Mouse (Mus musculus): ENCODE measurements at regions not wholly inside any gene's neighbourhood (a gene's known extent, or its start where the extent isn't known, plus 50 kb on each side); places are given as distances from the start of the nearest gene placed in this dataset.
"Not testable (repeated sequence)": the region's sequence is repeated elsewhere in the genome, so short reads cannot be mapped to it uniquely, and the experiment has no call there.

DNA sequence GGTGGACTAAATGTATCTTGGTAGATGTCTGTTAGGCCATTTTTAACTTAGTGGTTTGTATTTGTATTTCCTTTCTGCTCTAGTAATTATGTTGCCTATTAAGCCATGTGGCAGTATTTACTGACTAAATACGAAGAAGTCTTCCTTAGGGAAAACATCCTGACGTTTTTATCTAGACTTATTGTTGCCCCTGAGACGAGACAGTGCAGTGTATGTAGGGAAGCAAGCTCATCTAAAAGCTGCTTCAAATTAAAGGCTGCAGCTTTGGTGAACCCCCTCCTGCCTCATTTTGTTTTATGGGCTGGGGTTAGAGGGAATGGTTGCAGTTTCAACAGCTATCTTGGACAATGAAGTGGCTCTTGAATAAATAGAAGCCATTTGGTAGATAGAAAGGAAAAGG is 54.6 kb upstream of the C1galt1 start:
- no peak for DNase-seq (ENCODE audit: low read depth, low spot score)

DNA sequence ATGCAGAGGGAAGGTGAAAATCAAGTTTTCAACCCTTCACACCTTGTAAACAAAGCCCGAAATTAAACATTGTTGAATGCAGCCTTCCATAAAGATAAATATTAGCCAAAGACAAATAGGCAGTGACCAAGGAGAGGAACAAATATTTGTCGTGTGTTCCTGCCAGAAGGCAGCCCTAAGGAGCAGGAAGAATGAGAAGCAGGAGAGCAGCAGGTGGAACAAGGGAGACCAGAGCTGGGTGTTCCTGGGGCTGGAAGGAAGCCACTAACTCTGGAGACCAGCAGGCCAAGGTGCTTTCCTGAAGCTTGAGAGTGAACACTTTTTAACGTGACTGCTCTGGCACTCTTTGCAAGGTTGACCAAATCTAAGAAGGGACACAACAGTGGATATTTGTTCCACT is 55.6 kb upstream of the C1galt1 start:
- DNase-seq (ENCODE audit: low read depth, low spot score) = no peak

DNA sequence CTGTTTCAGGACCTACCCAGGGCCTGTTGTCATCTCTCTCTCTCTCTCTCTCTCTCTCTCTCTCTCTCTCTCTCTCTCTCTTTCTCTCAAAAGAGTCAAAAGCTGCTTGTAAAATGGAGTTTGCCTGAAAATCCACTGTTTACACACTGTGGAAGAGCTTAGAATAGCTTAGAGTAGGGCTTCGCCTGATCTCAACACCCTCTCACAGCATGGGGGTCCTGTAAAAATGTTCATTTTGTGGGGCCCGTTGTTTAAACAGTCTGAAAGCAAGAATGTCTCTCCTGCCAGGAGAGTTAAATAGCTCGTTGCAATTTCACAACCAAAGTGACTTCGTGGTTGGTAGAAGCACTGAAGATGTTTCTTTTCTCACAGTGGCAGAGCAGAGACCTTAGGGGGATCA is 59.2 kb upstream of the C1galt1 start:
- no peak for DNase-seq (ENCODE audit: low read depth, low spot score)

DNA sequence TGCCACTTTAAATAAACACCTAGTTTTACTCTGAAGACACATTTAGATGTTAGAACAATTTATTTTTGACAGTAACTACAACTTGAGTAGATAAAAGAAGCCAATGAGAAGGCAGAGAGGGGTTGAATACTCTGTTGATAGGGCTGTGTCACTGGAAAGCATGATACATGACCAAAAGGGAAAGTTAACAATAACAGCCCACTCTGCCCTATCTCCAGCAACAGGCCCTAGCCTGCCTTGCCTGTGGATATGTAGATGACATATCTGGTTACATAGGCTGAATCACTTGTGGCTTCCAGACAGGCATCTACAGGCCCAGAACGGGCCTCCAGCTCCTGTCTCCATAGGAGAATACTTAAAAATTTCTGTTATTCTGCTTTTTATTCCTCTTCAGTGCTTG is 61.6 kb upstream of the C1galt1 start:
- DNase-seq (ENCODE audit: low read depth, low spot score) = no peak

DNA sequence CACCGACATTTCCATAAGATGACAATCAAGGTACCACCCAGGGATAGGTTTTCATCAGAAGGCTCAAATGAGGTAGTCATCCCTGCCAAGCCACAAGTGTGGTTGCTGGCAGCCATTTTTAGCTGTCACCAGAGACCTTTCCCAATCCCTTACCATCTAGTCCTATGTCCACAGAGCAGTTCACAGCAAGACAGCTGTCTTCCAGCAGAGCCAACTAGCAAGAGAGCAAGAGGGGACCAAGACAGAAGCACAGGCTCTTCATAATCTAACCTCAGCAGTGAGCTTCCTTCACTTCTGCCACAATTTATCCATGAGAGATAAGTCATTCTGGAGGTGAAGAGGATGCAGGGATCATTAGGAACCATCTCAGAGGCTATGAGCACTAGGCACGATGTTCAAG is 64.7 kb upstream of the C1galt1 start:
- no peak for DNase-seq (ENCODE audit: low read depth, low spot score)

DNA sequence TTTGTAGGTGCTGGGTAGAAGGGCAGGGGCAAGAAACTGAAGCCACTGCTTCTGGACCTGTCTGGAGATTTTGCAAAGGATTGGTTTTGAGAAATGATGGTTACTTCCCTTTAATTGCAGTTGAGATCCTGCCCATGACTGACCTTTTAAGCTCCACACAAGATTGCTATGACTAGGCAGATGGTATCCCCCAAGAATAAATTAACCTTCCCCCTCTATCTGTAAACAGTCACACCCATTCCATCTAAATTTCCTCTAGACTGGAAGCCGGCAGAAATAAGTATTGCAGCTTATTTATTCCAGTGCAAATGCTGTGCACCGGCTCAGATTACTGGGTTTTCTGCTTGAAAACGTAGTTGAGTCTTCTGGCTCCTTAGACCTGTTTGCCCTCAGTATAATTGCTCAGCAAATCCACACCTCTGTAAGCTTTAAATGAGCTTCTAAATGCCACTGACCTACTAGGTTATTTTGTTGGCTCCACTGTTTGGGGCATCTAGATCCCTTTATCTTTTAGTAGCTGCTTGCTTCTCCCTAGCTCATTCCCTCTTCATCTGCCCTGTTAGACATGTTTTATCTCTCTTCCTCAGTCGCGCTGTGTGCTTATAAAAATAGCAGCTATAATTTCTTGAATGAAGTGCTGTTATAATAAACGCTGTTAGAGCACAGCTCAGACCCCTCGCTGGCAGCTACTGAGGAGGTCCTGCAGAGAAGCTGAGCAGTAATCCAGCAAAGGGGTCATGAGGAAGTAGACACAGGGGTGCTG is 65.8 kb upstream of the C1galt1 start:
- DNase-seq (ENCODE audit: low read depth, low spot score) = peak; percentile 6

DNA sequence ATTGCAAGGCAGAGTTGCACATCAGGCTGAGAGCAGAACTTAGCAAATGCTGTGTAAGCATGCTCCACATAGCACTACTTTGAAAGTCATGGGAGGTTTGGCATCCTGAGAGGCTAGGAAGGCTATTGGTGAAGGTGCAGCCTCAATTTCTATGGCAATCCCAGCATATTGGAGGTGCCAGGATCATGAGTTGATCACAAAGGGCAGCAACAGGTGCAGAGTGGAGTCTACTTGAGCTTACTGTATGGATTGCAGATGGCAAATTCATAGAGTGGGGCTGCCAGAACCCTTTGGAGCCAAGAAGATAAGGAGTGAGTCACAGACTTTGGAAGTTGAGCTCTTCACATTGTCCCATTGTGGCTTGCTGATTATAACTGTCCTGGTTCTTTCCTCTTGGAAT is 75.4 kb upstream of the Asns start:
- no peak for DNase-seq (ENCODE audit: low read depth, low spot score)

DNA sequence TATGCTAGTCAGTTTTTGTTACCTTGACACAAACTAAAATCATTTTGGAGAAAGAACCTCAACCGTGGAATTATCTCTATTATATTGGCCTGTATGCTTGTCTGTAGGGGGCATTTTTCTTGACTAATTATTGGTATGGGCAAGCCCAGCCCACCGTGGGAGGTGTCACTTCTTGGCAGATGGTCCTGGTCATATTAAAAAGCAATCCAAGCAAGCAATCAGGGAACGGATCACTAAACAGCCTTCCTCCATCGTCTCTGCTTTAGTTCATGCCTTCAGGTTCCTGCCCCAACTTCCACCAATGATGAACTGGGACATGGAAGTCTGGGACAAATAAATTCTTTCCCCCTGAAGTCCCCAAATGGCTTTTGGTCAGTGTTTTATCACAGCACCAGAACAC is 74.6 kb upstream of the Asns start:
- DNase-seq (ENCODE audit: low read depth, low spot score) = no peak

DNA sequence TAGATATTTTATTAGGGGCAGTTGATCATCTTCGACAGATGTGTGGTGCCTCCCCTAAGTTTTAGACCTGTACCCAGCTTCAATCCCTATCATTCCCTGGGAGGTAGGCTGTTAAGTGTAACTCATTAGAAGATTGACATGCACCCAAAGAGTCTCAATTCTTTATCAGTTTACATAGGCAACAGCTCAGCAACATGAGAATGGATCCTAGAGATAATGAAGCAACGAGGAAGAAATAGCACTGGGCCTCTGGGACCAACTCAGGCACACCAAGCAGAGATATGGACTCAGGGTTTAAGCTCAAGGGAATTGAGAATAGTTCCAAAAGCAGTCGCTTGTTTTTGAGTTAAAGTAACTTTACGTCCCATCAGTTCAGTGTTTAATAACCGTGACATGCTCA is 66.3 kb upstream of the Asns start:
- DNase-seq (ENCODE audit: low read depth, low spot score) = peak; percentile 11

DNA sequence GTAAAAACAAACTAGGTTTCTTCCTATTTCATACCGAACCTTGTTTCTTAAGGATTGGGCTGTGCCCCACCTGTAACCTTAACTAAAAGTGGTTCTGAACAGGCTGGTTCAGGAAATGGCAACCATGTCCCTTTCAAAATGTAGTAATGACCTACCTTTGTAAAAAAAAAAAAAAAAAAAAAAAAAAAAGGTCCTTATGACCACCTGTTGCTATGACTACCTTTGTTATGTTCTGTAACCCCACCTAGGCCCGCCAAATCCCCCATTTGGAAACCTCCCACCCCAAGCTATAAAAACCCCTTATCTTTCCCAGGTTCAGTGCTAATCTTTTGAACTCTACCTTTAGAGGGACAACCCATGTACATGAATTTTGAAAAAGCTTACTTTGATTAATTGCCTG is 60.8 kb upstream of the Asns start:
- DNase-seq (ENCODE audit: low read depth, low spot score) = no peak

DNA sequence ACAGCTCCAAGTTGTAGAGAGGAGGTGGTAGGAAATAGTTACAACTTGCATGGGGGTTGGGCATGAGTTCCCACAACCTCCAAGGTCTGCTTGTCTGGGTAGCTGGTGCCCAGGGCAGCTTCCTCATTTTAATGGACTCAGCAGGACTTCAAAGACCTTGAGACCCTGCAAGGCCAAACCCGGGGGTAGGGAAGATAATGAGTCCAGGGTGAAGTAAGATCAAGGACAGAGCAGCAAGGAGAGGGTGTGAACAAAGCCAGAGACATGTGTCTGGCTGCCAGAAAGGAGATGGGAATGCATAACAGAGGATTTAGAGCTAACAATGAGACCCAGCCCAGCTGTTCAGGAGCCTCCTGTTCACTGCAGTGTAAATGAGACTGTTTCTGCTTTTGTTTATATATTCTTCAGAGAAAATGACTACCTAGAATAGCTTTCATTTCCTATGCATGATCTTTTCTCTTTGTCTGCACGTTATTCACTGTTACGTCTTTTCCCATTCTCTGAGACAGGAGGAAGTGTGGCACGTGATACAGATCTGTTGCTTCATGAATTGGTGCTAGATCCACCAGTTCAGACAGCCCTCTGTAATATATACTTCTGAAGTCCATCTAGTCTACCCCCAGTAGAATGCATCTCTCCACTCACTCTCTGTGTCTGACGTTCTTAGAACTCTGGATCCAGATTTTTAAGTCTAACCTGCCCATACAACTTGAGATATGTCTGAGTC is 60.0 kb upstream of the Asns start:
- no peak for DNase-seq (ENCODE audit: low read depth, low spot score)

DNA sequence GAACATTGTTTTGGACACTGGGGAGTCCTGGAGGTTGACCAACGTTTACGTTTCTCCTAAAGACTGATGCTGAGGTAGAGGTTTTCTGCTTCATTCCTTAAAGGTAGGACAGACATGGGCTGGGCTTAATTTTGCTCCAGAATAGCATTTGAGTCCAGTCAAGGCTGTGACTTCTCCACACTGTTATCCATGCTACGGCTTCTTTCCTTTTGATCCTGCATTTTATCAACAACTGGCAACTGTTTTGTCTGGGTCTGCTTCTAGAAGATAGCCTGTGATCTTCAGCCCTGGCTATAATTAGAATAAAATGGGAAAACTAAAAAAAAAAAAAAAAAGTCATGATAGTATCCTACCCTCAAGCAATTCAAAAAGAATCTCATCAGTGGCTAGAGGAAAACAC is 55.5 kb upstream of the Asns start:
- no peak for DNase-seq (ENCODE audit: low read depth, low spot score)

DNA sequence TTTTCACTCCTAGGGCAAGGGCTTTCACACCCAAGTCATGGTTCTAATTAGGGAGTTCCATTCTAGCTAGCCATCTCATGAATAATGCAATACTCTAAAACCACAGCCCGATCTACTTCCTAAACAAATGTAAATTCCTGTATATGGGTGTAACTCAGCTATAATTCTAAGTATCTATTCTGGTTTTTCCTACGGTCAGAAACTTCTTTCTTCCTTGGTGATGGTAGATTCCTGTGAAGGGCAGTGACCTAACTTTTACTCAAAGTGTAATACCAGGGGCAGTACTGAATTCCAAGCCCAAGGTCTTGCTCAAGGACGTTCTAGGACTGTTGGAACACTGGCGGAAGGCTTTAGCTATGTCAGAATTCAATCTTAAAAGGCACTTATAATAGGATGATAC is 51.2 kb upstream of the Asns start:
- DNase-seq (ENCODE audit: low read depth, low spot score) = not testable (repeated sequence)

Measured in c-Kit-negative CD71-positive TER-119-positive erythroid progenitor cells, embryonic 14.5 days (primary cell).